Mouse (Mus musculus): ENCODE results near the gene Htra1.

GRCm38 (mm10) chr7:130993907-130994306 is 58.0 kb downstream of the Htra1 start:
- TF ChIP-seq POLR2AphosphoS2 (IDR thresholded peaks at IDR 0.05; ENCODE audit: insufficient read length, low read depth) (no peak), POLR2A (IDR thresholded peaks at IDR 0.05; ENCODE audit: insufficient read length, low read depth) (no peak), REST (IDR thresholded peaks at IDR 0.05; ENCODE audit: insufficient read depth, insufficient read length) (no peak), MYOG (IDR thresholded peaks at IDR 0.05; ENCODE audit: control insufficient read depth in 1 of 3, insufficient read depth in 1 of 3, insufficient read length in 2 of 3, low read depth in 2 of 3) (no peak), TCF12 (IDR thresholded peaks at IDR 0.05; ENCODE audit: insufficient read depth, poor library complexity, severe bottlenecking) (no peak), USF1 (IDR thresholded peaks at IDR 0.05; ENCODE audit: low read depth) (no peak)

Data from myocyte (in vitro differentiated cells).